In genomic region chr5:137529221-137529995, GRCm38 (mm10) we compare ENCODE assay signal across 10 mouse cellular contexts. TPM values are rescaled to one million over a fixed set of nuclear protein-coding genes. Genes with fewer than 3 reads are reported as not detected.
DNase-seq lines count a peak whose midpoint lies in the region; ATAC-seq lines count a peak whose summit lies in the region.
"Had no signal": no experiment of that assay in that cellular context is flagged by ENCODE, and none has a peak within 500 bp of the region (broad histone marks: within the 10 kb centered on the region; RNA-seq: fewer than 3 reads in every experiment).

No protein-coding gene starts in this region.

- no peaks in the 10 kb centered on the region for H3K9me3 ChIP-seq in heart, embryonic 12.5 days (replicated peaks)
- H3K9me3 ChIP-seq in forebrain, embryonic 14.5 days (replicated peaks; ENCODE audit: control insufficient read depth, low read length): no peaks in the 10 kb centered on the region
- H3K9me3 ChIP-seq in liver, embryonic 13.5 days (replicated peaks): no peaks in the 10 kb centered on the region

- peak overlapping the region; percentile 89; the same call in 1 of the 2 replicates for H3K9ac ChIP-seq in heart, embryonic 12.5 days
- H3K9ac ChIP-seq in forebrain, embryonic 14.5 days (ENCODE audit: low read length): peak overlapping the region; percentile 98
- H3K9ac ChIP-seq in liver, embryonic 13.5 days: no peak overlapping the region

- WGBS in heart, embryonic 12.5 days: 82% methylated on average over 15 of the region's 15 CpGs
- WGBS in forebrain, embryonic 14.5 days: 83% methylated on average over 15 of the region's 15 CpGs
- 84% methylated on average over 15 of the region's 15 CpGs for WGBS in liver, embryonic 13.5 days (ENCODE audit: insufficient replicate concordance)

- peaks cover 55% of the 10 kb centered on the region for H3K36me3 ChIP-seq in heart, embryonic 12.5 days
- H3K36me3 ChIP-seq in forebrain, embryonic 14.5 days (ENCODE audit: control insufficient read depth, insufficient read depth, low read length): peaks cover 56% of the 10 kb centered on the region
- peaks cover 61% of the 10 kb centered on the region for H3K36me3 ChIP-seq in liver, embryonic 13.5 days

- no peak for ATAC-seq in heart, embryonic 12.5 days (ENCODE audit: insufficient number of reproducible peaks, low FRiP score)
- ATAC-seq in forebrain, embryonic 14.5 days: no peak
- ATAC-seq in liver, embryonic 13.5 days (ENCODE audit: low read depth): no peak

- peaks cover 37% of the 10 kb centered on the region for H3K4me1 ChIP-seq in heart, embryonic 12.5 days (replicated peaks)
- peaks cover 10% of the 10 kb centered on the region for H3K4me1 ChIP-seq in forebrain, embryonic 14.5 days (ENCODE audit: control insufficient read depth, insufficient read depth, low read length)
- H3K4me1 ChIP-seq in liver, embryonic 13.5 days (replicated peaks): peaks cover 71% of the 10 kb centered on the region

- H3K27me3 ChIP-seq in heart, embryonic 12.5 days (replicated peaks): no peaks in the 10 kb centered on the region
- H3K27me3 ChIP-seq in forebrain, embryonic 14.5 days (replicated peaks; ENCODE audit: control insufficient read depth, insufficient read depth, low read length): no peaks in the 10 kb centered on the region
- H3K27me3 ChIP-seq in liver, embryonic 13.5 days: no peaks in the 10 kb centered on the region

- H3K4me3 ChIP-seq in heart, embryonic 12.5 days: no peak overlapping the region
- peak overlapping the region; percentile 95 for H3K4me3 ChIP-seq in forebrain, embryonic 14.5 days (ENCODE audit: low read depth, low read length)
- H3K4me3 ChIP-seq in liver, embryonic 13.5 days (replicated peaks): peak overlapping the region; percentile 93

- no peak overlapping the region for H3K27ac ChIP-seq in heart, embryonic 12.5 days (ENCODE audit: poor library complexity, severe bottlenecking)
- H3K27ac ChIP-seq in forebrain, embryonic 14.5 days (ENCODE audit: low read depth, low read length): peak overlapping the region; percentile 27; the same call in 1 of the 2 replicates
- no peak overlapping the region for H3K27ac ChIP-seq in liver, embryonic 13.5 days

- DNase-seq in heart, postnatal 4 days: no peak
- DNase-seq in MN1 (ENCODE audit: low spot score): peak; percentile 45
- no peak for DNase-seq in forebrain, embryonic 14.5 days (ENCODE audit: low spot score)
- no peak for DNase-seq in liver, embryonic 13.5 days
- no peak for DNase-seq in thymus, postnatal 36 days
- no peak for DNase-seq in spleen, postnatal 14 days (ENCODE audit: low spot score in 2 of 2)
- DNase-seq in right cerebral cortex, adult 18-20 months: no peak
- DNase-seq: adrenal gland, postnatal 10 days had no signal

- H3K4me2 ChIP-seq in heart, embryonic 12.5 days: peak overlapping the region; percentile 83; the same call in 1 of the 2 replicates
- H3K4me2 ChIP-seq in forebrain, embryonic 14.5 days (ENCODE audit: low read length): peak overlapping the region; percentile 68
- peak overlapping the region; percentile 99 for H3K4me2 ChIP-seq in liver, embryonic 13.5 days

RNA-seq across cellular contexts. Expression of gene Epo, which starts 3.6 kb away (rescaled TPM):
- polyA plus RNA-seq in heart, embryonic 12.5 days (2016; fragmentation: Nextera tagmentation; extraction: Ambion mirVana): not detected in 2 replicates
- total RNA-seq in heart, postnatal 4 days (2021): not detected
- not detected in 2 replicates for polyA plus RNA-seq in forebrain, embryonic 14.5 days (2014; fragmentation: Nextera tagmentation; extraction: Ambion mirVana)
- 0.96 and 1.2 TPM in 2 replicates for polyA plus RNA-seq in liver, embryonic 13.5 days (2015; fragmentation: Nextera tagmentation; extraction: Ambion mirVana)
- total RNA-seq: adrenal gland, postnatal 10 days; heart, adult 18-20 months had no signal

RNA-seq across cellular contexts. Expression of gene Gnb2, which starts 3.9 kb away (rescaled TPM):
- 277 and 287 TPM in 2 replicates for polyA plus RNA-seq in heart, embryonic 12.5 days (2016; fragmentation: Nextera tagmentation; extraction: Ambion mirVana)
- 100 to 1,000 TPM; 560 to 578 TPM for total RNA-seq in heart, postnatal 4 days (2021)
- polyA plus RNA-seq in forebrain, embryonic 14.5 days (2014; fragmentation: Nextera tagmentation; extraction: Ambion mirVana): 598 and 644 TPM in 2 replicates
- polyA plus RNA-seq in liver, embryonic 13.5 days (2015; fragmentation: Nextera tagmentation; extraction: Ambion mirVana): 139 and 159 TPM in 2 replicates

RNA-seq across cellular contexts. Expression of gene Gigyf1, which starts 11.1 kb away (rescaled TPM):
- 9.9 and 10.1 TPM in 2 replicates for polyA plus RNA-seq in heart, embryonic 12.5 days (2016; fragmentation: Nextera tagmentation; extraction: Ambion mirVana)
- 10 to 100 TPM; 30.5 to 32.4 TPM for total RNA-seq in heart, postnatal 4 days (2021)
- 11.5 and 13.0 TPM in 2 replicates for polyA plus RNA-seq in forebrain, embryonic 14.5 days (2014; fragmentation: Nextera tagmentation; extraction: Ambion mirVana)
- polyA plus RNA-seq in liver, embryonic 13.5 days (2015; fragmentation: Nextera tagmentation; extraction: Ambion mirVana): 3.3 and 3.7 TPM in 2 replicates

RNA-seq across cellular contexts. Expression of gene Actl6b, which starts 23.9 kb away (rescaled TPM):
- 0.40 TPM in 1 of 2 replicates, not detected in the other for polyA plus RNA-seq in heart, embryonic 12.5 days (2016; fragmentation: Nextera tagmentation; extraction: Ambion mirVana)
- total RNA-seq in heart, postnatal 4 days (2021): not detected
- polyA plus RNA-seq in forebrain, embryonic 14.5 days (2014; fragmentation: Nextera tagmentation; extraction: Ambion mirVana): 184 and 201 TPM in 2 replicates
- 0.14 and 0.16 TPM in 2 replicates for polyA plus RNA-seq in liver, embryonic 13.5 days (2015; fragmentation: Nextera tagmentation; extraction: Ambion mirVana)
- total RNA-seq: heart, adult 18-20 months had no signal

RNA-seq across cellular contexts. Expression of gene Pop7, which starts 27.1 kb away (rescaled TPM):
- 44.0 and 44.1 TPM in 2 replicates for polyA plus RNA-seq in heart, embryonic 12.5 days (2016; fragmentation: Nextera tagmentation; extraction: Ambion mirVana)
- total RNA-seq in heart, postnatal 4 days (2021): 10 to 100 TPM; 25.1 to 26.0 TPM
- polyA plus RNA-seq in forebrain, embryonic 14.5 days (2014; fragmentation: Nextera tagmentation; extraction: Ambion mirVana): 81.2 and 98.0 TPM in 2 replicates
- polyA plus RNA-seq in liver, embryonic 13.5 days (2015; fragmentation: Nextera tagmentation; extraction: Ambion mirVana): 45.7 and 46.1 TPM in 2 replicates
